ENCODE assay signal across 19 mouse cellular contexts in genomic region chr10:7623861-7624518, GRCm38 (mm10). TPM values are rescaled to one million over a fixed set of nuclear protein-coding genes. Genes with fewer than 3 reads are reported as not detected.
DNase-seq lines count a peak whose midpoint lies in the region.
"Had no signal": no experiment of that assay in that cellular context is flagged by ENCODE, and none has a peak within 500 bp of the region (broad histone marks: within the 10 kb centered on the region; RNA-seq: fewer than 3 reads in every experiment).

No protein-coding gene starts in this region.

- 0 out of 2 replicates have a peak overlapping the region, but pooled peaks have one; percentile 1 for H3K27ac ChIP-seq in heart, embryonic 10.5 days
- no peak overlapping the region for H3K27ac ChIP-seq in limb, embryonic 10.5 days
- H3K27ac ChIP-seq: forebrain, embryonic 10.5 days; forebrain, embryonic 13.5 days; heart, embryonic 13.5 days; hindbrain, embryonic 12.5 days; hindbrain, embryonic 15.5 days had no signal

- H3K36me3 ChIP-seq in heart, embryonic 10.5 days: no peaks in the 10 kb centered on the region
- H3K36me3 ChIP-seq in limb, embryonic 10.5 days: peaks cover 4% of the 10 kb centered on the region

- DNase-seq in cerebellum, postnatal 10 days: peak; percentile 23 to 24
- DNase-seq in cerebellum, adult 11 months: no peak
- DNase-seq in heart, embryonic 10.5 days (ENCODE audit: low spot score): peak; percentile 61
- DNase-seq in heart, postnatal 14 days: no peak
- DNase-seq in brain, adult 2 months (ENCODE audit: low read depth, low spot score): peak; percentile 41
- no peak for DNase-seq in limb, embryonic 10.5 days (ENCODE audit: low spot score)
- DNase-seq: adrenal gland, adult 2 months; adrenal gland, postnatal 14 days; B cell, adult 2 months; gastrocnemius, postnatal 36 days; kidney, adult 11 months; kidney, adult 8-10 months had no signal

- H3K4me3 ChIP-seq in heart, embryonic 10.5 days: no peak overlapping the region
- H3K4me3 ChIP-seq in limb, embryonic 10.5 days: no peak overlapping the region
- H3K4me3 ChIP-seq: forebrain, embryonic 10.5 days; forebrain, embryonic 13.5 days; heart, embryonic 13.5 days; hindbrain, embryonic 12.5 days; hindbrain, embryonic 15.5 days had no signal

- 90% methylated on average over 3 of the region's 3 CpGs for WGBS in heart, embryonic 10.5 days
- WGBS in limb, embryonic 10.5 days: 96% methylated on average over 3 of the region's 3 CpGs

- no peaks in the 10 kb centered on the region for H3K9me3 ChIP-seq in heart, embryonic 10.5 days
- H3K9me3 ChIP-seq in limb, embryonic 10.5 days (replicated peaks): no peaks in the 10 kb centered on the region
- H3K9me3 ChIP-seq: forebrain, embryonic 10.5 days; forebrain, embryonic 13.5 days; G1E; heart, embryonic 13.5 days; hindbrain, embryonic 12.5 days; hindbrain, embryonic 15.5 days had no signal

- peaks cover 48% of the 10 kb centered on the region for H3K4me1 ChIP-seq in heart, embryonic 10.5 days
- H3K4me1 ChIP-seq in limb, embryonic 10.5 days: no peaks in the 10 kb centered on the region
- H3K4me1 ChIP-seq: forebrain, embryonic 10.5 days; forebrain, embryonic 13.5 days; hindbrain, embryonic 12.5 days; hindbrain, embryonic 15.5 days had no signal

- intact Hi-C loops in heart, postnatal 14 days (cut with DNase I): no loop called here

- no peaks in the 10 kb centered on the region for H3K27me3 ChIP-seq in heart, embryonic 10.5 days (ENCODE audit: insufficient read depth, poor library complexity, severe bottlenecking)
- no peaks in the 10 kb centered on the region for H3K27me3 ChIP-seq in limb, embryonic 10.5 days (ENCODE audit: low read depth, poor library complexity, severe bottlenecking)
- H3K27me3 ChIP-seq: CH12.LX; forebrain, embryonic 13.5 days; heart, embryonic 13.5 days; hindbrain, embryonic 12.5 days; hindbrain, embryonic 15.5 days had no signal

RNA-seq across cellular contexts. Expression of gene Lrp11, which starts 34.4 kb away (rescaled TPM):
- polyA plus RNA-seq in heart, embryonic 10.5 days (2016; fragmentation: Nextera tagmentation; extraction: Ambion mirVana): 3.5 and 3.7 TPM in 2 replicates
- total RNA-seq in heart, postnatal 14 days (2021): 1 to 10 TPM; 2.1 TPM
- 1.4 and 1.6 TPM in 2 replicates for polyA plus RNA-seq in limb, embryonic 10.5 days (2016; fragmentation: Nextera tagmentation; extraction: Ambion mirVana)

RNA-seq across cellular contexts. Expression of gene Nup43, which starts 43.3 kb away (rescaled TPM):
- polyA plus RNA-seq in heart, embryonic 10.5 days (2016; fragmentation: Nextera tagmentation; extraction: Ambion mirVana): 55.5 and 72.0 TPM in 2 replicates
- 1 to 10 TPM; 4.8 to 5.5 TPM for total RNA-seq in heart, postnatal 14 days (2021)
- polyA plus RNA-seq in limb, embryonic 10.5 days (2016; fragmentation: Nextera tagmentation; extraction: Ambion mirVana): 93.2 and 102 TPM in 2 replicates

RNA-seq across cellular contexts. Expression of gene Pcmt1, which starts 56.9 kb away (rescaled TPM):
- polyA plus RNA-seq in heart, embryonic 10.5 days (2016; fragmentation: Nextera tagmentation; extraction: Ambion mirVana): 143 and 148 TPM in 2 replicates
- 100 to 1,000 TPM in 1 of 2 experiments, 10 to 100 TPM in 1; 98.7 to 106 TPM for total RNA-seq in heart, postnatal 14 days (2021)
- 111 and 115 TPM in 2 replicates for polyA plus RNA-seq in limb, embryonic 10.5 days (2016; fragmentation: Nextera tagmentation; extraction: Ambion mirVana)

RNA-seq across cellular contexts. Expression of gene Lats1, which starts 57.0 kb away (rescaled TPM):
- polyA plus RNA-seq in heart, embryonic 10.5 days (2016; fragmentation: Nextera tagmentation; extraction: Ambion mirVana): 3.6 and 4.7 TPM in 2 replicates
- total RNA-seq in heart, postnatal 14 days (2021): 10 to 100 TPM; 16.9 to 17.2 TPM
- polyA plus RNA-seq in limb, embryonic 10.5 days (2016; fragmentation: Nextera tagmentation; extraction: Ambion mirVana): 5.5 and 7.3 TPM in 2 replicates

Comparison
In these comparisons a context has a peak if more than half of its experiments do, and no peak if none do; other contexts are left out.
1. DNase-seq: peak in cerebellum, postnatal 10 days (2 of 2), heart, embryonic 10.5 days (single experiment) and brain, adult 2 months (single experiment); none in cerebellum, adult 11 months (single experiment), heart, postnatal 14 days (0 of 2) and limb, embryonic 10.5 days (single experiment).